Mouse (Mus musculus): ENCODE data around the gene Adamts17. TPM values are rescaled to one million over a fixed set of nuclear protein-coding genes. Genes with fewer than 3 reads are reported as not detected.

Gene Adamts17
- total and polyA plus RNA-seq, 3 experiments: 0.33 to 0.42 TPM; not detected in 1

DNA sequence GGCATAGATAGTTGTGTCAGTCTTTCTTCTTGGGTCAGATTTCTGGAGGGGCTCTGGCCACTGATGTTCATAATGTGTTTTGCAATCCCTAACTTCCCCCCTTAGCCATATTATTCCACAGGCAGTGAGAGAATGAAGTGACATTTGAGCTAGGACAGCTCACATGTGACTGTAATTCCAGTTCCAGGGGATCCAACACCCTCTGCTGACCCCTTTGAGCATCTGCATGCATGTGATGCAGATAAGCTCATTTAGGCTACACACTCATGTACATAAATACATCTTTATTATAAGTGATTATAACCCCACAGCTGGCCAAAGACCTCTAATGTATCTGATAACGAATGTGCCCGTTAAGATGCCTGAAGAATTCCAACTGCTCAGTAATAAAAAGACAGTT, 33.7 kb downstream of the Adamts17 start:
- Histone ChIP-seq H3K9ac (ENCODE audit: control insufficient read depth, low read depth, low read length, poor library complexity, severe bottlenecking) (no peak overlapping the region), H3K79me2 (ENCODE audit: control insufficient read depth, insufficient read depth, low read length, poor library complexity) (no peaks in the 10 kb centered on the region), H3K4me3 (ENCODE audit: control insufficient read depth in 1 of 2, insufficient read depth in 1 of 2, low read depth in 2 of 2, low read length in 2 of 2) (no peak overlapping the region), H3K36me3 (ENCODE audit: control insufficient read depth in 1 of 2, insufficient read depth in 2 of 2, low read length in 2 of 2) (no peaks in the 10 kb centered on the region), H3K27ac (ENCODE audit: control insufficient read depth, low read depth, low read length) (no peak overlapping the region), H3K4me1 (ENCODE audit: control insufficient read depth in 1 of 2, insufficient read depth in 2 of 2, low read length in 2 of 2) (no peaks in the 10 kb centered on the region), H3K9me3 (replicated peaks; ENCODE audit: insufficient read depth, low read length) (no peaks in the 10 kb centered on the region), H3K27me3 (ENCODE audit: control insufficient read depth in 1 of 2, insufficient read depth in 2 of 2, low read length in 2 of 2) (no peaks in the 10 kb centered on the region)
- DNase-seq (ENCODE audit: low read depth, low spot score): no peak
- TF ChIP-seq CHD1 (IDR thresholded peaks at IDR 0.05; ENCODE audit: low read depth, low read length) (no peak), ELF1 (IDR thresholded peaks at IDR 0.05; ENCODE audit: low read depth, low read length) (no peak), HCFC1 (IDR thresholded peaks at IDR 0.05; ENCODE audit: low read depth, low read length) (no peak), GATA1 (IDR thresholded peaks at IDR 0.05; ENCODE audit: low read depth, low read length) (no peak), NRF1 (IDR thresholded peaks at IDR 0.05; ENCODE audit: insufficient read depth, low read depth, low read length, poor library complexity, severe bottlenecking) (no peak), MAFK (IDR thresholded peaks at IDR 0.05; ENCODE audit: borderline replicate concordance, low read depth, low read length) (no peak), TCF12 (IDR thresholded peaks at IDR 0.05; ENCODE audit: low read depth, low read length) (no peak), CHD2 (IDR thresholded peaks at IDR 0.05; ENCODE audit: low read length) (no peak), EP300 (IDR thresholded peaks at IDR 0.05; ENCODE audit: low read depth in 1 of 2, low read length in 2 of 2) (no peak), ZC3H11A (IDR thresholded peaks at IDR 0.05; ENCODE audit: low read depth, low read length) (no peak), TBP (IDR thresholded peaks at IDR 0.05; ENCODE audit: low read depth, low read length) (no peak), UBTF (IDR thresholded peaks at IDR 0.05; ENCODE audit: borderline replicate concordance, insufficient read depth, low read depth, low read length) (no peak), MYB (IDR thresholded peaks at IDR 0.05; ENCODE audit: low read depth, low read length) (no peak), MAZ (IDR thresholded peaks at IDR 0.05; ENCODE audit: low read depth, low read length) (no peak)

GRCm38 (mm10) chr7:66891431-66891830, 51.9 kb downstream of the Adamts17 start:
- no peaks in the 10 kb centered on the region for H3K4me1 ChIP-seq (ENCODE audit: control insufficient read depth in 1 of 2, insufficient read depth in 2 of 2, low read length in 2 of 2)
- no peak for TF ChIP-seq UBTF (IDR thresholded peaks at IDR 0.05; ENCODE audit: borderline replicate concordance, insufficient read depth, low read depth, low read length)
- TF ChIP-seq TBP (IDR thresholded peaks at IDR 0.05; ENCODE audit: low read depth, low read length): no peak
- no peak for TF ChIP-seq MEF2A (IDR thresholded peaks at IDR 0.05; ENCODE audit: extremely low read depth, insufficient replicate concordance, low read depth, low read length, poor library complexity, severe bottlenecking)
- TF ChIP-seq NELFE (IDR thresholded peaks at IDR 0.05; ENCODE audit: low read depth, low read length): no peak
- no peak for TF ChIP-seq NRF1 (IDR thresholded peaks at IDR 0.05; ENCODE audit: insufficient read depth, low read depth, low read length, poor library complexity, severe bottlenecking)
- no peak for TF ChIP-seq CHD2 (IDR thresholded peaks at IDR 0.05; ENCODE audit: low read length)
- no peak for TF ChIP-seq POLR2AphosphoS2 (IDR thresholded peaks at IDR 0.05; ENCODE audit: low read length)
- TF ChIP-seq MAX (IDR thresholded peaks at IDR 0.05; ENCODE audit: low read length): no peak
- no peak for DNase-seq (ENCODE audit: low read depth, low spot score)
- no peak overlapping the region for H3K27ac ChIP-seq (ENCODE audit: control insufficient read depth, low read depth, low read length)
- H3K9me3 ChIP-seq (replicated peaks; ENCODE audit: insufficient read depth, low read length): no peaks in the 10 kb centered on the region
- no peak overlapping the region for H3K9ac ChIP-seq (ENCODE audit: control insufficient read depth, low read depth, low read length, poor library complexity, severe bottlenecking)
- H3K27me3 ChIP-seq (ENCODE audit: control insufficient read depth in 1 of 2, insufficient read depth in 2 of 2, low read length in 2 of 2): no peaks in the 10 kb centered on the region; a peak in 1 of 4 replicates
- H3K4me3 ChIP-seq (ENCODE audit: control insufficient read depth in 1 of 2, insufficient read depth in 1 of 2, low read depth in 2 of 2, low read length in 2 of 2): no peak overlapping the region
- H3K36me3 ChIP-seq (ENCODE audit: control insufficient read depth in 1 of 2, insufficient read depth in 2 of 2, low read length in 2 of 2): no peaks in the 10 kb centered on the region
- no peaks in the 10 kb centered on the region for H3K79me2 ChIP-seq (ENCODE audit: control insufficient read depth, insufficient read depth, low read length, poor library complexity)

All from MEL (cell line).